Mouse (Mus musculus) liver, embryonic 14.5 days (tissue): Measurements from ENCODE around the gene Actr10.

ENCODE experiments used
- CTCF ChIP-seq: IDR thresholded peaks from 2 replicates; pipeline ENCODE4 v1.5.1; 2016; ENCODE audit warnings: antibody characterized with exemption, low read depth, control low read depth
- EP300 ChIP-seq: IDR thresholded peaks from 2 replicates; pipeline ENCODE4 v1.6.1; 2016; ENCODE audit warnings: antibody characterized with exemption, low read depth

GRCm38 (mm10) chr12:70911676-70912379 lies 25.8 kb upstream of the Actr10 start:
- TF ChIP-seq EP300: no peak
- TF ChIP-seq CTCF: no peak
